Mouse (Mus musculus): ENCODE results near the gene Rccd1.

The Rccd1 gene

DNA sequence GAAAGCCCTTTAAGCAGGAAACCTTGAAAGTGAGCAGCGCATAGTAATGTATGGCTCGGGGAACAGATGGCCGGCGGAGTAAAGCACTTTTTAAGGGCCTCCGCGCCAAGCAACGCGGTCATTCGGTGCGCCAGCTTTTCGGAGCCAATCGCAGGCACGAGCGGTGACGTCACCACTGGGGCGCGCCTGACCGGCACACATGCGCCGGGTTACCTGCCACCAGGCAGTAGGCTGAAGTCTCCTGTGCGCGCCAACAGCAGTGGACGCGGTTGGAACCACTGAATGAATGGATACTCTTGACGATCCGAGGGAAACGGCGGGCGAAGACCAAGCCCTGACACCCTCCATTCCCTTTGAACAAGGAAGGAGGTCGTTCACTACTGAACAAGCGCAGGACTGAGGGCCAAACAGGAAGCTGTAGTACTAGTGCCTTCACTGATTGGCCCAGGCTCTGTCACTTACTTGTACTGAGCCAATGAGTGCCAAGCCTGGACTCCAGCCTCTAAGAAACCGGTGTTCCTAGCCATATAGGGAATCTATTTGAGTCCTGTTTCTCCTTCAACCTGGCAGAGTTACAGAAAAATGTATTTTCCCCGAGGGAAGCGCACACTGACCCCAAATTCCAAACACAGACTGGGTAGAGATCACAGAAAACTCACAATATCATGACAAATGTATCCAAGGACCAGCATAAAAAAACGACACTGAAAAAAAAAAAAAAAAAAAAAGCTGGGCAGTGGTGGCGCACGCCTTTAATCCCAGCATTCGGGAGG lies at the start of gene Rccd1:
Rccd1 (minus strand) TSS at position 412 of the 773 bp plus-strand sequence.
- peak; percentile 95 to 97 for DNase-seq

DNA sequence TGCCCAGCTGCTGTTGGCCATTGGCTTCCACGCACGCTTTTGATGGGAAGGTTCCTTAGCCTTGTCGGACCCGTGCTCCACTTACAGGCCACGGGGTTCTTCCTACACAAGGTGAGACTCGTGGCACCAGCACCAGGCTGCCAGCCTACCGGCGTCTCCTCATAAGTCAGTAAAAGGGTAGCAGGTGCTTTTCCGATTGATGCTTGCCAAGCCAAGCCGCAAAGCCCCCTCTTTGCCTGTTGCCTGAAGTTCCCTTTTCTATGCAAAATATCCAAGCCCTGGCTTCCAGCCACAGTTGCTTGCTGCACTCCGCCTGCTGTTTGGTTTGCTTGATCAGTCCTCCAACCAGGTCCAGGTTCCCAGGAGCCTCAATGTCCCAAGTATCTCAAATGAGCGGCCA lies 49.6 kb upstream of the Rccd1 start:
- no peak for DNase-seq

DNA sequence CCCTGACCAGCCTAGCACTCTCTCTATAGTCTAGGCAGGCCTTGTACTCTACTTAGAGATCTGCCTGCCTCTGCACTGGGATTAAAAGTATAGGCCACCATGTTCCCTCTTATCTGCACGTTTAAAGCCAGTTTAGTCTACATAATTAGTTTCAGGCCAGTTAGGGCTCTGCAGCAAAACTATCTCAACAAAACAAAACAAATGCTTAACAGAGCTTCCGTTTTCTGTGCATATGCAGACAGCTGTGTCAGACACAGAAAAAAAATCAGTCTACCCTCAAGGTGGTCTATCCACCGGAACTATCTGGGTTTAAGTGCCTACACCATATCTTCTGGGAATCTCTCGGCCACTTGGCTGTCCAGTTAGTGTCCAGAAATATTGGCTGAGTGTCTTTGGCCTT lies 49.1 kb upstream of the Rccd1 start:
- no peak for DNase-seq

DNA sequence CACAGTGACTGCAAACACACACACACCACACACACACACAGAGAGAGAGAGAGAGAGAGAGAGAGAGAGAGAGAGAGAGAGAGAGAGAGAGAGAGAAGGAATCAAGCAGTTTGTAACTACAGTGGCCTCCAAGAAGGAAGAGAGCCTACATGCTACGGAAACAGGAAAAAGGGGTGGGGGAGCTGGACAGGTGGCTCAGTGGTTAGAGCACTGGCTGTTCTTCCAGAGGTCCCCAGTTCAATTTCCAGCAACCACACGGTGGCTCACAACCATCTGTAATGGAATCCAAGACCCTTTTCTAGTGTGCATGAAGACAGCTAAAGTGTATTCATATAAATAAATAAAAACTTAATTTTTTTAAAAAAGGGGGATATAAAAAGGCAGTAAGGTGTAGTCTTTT lies 48.4 kb upstream of the Rccd1 start:
- no peak for DNase-seq

DNA sequence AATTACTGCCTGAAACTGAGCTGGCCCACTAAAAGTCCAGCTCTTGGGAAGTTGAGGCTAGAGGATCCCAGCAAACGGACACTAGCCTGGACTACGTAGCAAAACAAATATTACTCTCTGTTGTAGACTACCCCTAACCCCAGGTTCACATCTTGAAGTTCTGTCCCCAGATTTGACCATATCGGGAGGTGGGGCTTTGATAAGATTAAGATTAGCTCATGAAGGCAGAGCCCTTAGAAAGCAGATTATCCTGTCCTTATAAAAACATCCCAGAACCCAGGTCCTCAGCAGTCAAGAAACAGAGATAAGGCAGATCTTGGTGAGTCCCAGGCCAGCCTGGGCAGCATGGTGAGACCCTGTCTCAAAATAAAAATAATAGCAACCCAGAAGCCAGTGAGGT lies 47.9 kb upstream of the Rccd1 start:
- no peak for DNase-seq

DNA sequence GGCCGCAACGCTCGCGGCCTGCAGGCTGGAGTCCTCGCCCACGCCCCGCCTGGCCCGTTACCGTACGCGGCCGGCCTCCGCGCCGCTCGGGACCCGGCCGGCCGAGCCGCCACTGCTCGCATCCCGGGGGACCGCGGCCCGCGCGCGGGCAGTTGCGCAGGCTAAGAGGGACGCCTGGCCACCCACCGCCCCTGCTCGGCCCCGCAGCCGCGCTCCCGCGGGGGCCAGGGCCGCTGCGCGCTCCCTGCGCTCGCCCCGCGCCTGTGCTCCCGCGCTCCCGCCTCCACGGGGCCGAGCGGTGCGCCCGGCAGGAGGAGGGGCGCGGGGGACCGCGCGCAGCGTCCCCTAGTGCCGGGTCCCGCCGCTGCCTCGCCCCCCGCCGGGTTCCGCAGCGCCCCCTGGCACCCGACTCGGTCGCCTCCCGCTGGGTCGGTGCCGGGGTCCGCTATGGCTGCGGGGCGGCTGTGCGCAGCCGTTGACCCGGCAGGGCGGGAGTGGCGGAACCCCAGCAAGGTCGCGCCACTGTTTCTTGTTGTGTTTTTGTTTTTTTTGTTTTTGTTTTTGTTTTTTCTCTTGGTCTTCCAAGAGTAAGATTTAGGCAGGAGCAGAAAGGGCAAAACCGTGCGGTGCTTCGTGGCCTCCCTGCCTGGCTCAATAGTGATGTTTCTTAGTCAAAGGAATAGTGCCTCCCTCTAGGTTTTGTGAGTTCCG lies 46.9 kb upstream of the Rccd1 start, which contains the start of gene Man2a2:
Man2a2 (minus strand) TSS at position 335 of the 711 bp plus-strand sequence.
- DNase-seq: peak; percentile 71 to 84

DNA sequence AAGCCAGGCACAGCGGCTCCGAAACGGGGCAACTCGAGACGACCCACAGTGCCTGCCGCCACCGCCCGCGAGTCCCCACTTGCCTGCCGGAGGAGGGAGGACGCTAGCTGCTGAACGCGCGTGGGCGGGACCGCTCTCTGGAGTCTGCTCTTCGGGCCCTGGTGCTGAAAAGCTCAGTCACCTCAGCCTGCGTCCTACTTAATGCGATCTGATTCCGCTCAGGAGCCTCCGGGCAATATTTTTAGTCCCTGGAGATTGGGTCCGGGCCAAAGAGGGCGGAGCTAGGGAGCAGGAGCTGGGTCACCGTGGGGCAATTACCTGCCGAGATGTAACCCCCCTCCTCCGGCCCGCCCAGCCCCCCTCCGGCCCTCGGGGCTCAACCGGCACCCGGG lies 46.4 kb upstream of the Rccd1 start:
- peak; percentile 89 to 91 for DNase-seq

DNA sequence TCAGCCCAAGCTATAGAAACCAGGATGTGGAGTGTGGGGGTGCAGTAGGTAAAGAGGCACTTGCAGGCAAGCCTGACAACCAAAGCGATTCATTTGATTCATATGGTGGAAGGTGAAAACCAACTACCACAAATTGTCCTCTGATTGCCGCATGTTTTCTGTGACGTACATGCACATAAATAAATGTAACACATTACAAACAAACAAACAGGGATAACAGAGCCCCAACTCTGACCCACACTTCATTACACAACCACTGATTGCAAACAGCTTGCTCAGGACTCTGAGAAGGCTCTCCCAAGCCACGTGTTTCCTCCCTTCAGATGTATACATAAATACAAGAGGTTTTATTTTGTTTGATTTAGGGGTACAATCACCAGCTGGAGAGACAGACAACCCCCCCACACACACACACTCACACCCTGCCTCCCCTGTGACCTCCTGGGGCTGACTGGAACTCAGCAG lies 45.7 kb upstream of the Rccd1 start:
- DNase-seq: no peak

DNA sequence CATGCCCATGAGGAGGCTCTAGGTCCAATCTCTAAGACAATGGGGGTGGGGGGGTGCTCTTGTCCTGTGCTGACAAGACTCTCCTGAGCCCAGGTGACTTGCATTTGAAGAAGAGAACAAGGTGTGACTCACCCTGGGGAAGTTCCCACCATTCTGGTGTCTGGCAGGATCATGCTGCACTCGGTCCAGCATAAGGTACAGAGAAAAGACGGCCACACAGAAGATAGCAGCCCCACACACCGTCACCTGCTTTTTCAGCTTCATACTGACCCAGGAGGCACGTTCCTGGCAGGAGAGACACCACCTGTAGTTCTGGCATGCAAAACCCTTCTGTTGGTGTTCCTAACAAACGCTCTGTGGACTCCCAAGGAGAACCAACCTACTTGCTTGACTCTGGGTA lies 45.2 kb upstream of the Rccd1 start:
- DNase-seq: no peak

DNA sequence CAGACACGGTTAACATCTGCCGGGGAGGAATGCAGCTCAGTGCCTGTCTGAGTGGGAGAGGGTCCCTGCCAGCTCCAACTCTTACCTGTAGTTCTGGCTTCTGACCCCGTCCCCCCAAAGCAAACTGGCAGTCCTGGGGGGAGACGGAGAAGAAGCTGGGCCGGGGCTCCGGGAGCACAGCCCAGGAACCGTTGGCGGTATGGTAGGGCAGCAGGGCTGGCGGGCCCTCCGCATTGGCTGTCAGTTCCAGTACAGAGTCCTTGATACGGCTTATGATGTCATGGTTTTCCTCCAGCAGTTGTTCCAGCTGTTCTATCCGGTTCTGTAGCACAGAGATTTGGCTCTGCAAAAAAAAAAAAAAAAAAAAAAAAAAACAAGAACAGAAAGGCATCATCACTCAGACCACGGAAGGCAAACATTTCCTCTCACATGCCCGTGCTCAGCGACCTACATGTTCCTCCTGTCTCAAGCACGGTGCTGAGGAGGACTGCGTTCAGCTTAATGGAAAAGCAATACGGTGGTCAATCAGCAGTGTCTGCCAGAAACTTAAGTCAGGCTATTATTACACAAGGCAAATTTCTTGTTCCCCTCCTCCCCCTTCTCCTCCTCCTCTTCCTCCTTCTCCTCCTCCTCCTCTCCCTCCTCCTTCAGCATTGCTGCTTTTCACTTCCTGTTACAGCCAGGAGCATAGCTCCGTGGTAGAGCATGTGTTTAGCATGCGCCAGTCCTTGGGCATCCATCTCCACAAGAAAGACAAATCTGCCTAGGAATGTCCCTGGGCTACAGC lies 44.6 kb upstream of the Rccd1 start:
- no peak for DNase-seq

DNA sequence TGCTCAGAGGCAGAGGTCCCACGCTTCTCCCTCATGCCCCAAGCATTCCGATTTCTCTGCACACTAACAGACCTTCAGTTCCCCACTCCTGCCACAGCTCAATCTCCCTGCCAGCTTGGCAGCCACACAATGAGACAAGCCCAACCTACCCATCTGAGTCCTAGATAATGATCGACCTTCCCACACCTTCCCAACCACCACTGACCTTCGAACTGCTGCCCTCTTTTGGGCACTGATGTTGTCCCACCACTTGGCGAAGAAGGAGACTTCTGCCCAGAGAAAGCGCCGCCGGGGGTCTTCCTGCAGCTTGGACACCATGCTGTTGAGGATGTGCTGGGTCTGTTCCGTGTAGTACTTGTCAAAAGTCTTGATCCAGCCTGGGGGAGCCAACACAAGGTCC lies 43.8 kb upstream of the Rccd1 start:
- DNase-seq: peak in 1 of 2 experiments; percentile 45

DNA sequence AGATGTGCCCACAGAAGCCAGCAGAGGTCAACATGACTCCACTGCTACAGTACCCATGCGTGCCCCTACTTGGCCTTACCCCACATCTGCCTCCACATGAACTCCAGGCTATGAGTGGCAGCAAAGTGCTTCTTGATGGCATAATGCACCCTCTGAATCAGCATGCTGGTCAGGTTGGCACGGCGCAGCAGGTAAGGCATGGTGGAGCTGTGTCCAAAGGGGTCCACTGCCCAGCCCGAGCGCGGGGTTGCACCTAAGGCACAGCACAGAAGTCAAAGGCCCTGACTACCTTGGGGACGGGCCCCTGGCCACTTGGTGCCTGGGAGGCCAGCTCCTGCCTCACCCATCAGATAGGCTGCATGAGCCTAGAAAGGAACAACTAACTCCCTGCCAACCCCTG lies 43.0 kb upstream of the Rccd1 start:
- no peak for DNase-seq

DNA sequence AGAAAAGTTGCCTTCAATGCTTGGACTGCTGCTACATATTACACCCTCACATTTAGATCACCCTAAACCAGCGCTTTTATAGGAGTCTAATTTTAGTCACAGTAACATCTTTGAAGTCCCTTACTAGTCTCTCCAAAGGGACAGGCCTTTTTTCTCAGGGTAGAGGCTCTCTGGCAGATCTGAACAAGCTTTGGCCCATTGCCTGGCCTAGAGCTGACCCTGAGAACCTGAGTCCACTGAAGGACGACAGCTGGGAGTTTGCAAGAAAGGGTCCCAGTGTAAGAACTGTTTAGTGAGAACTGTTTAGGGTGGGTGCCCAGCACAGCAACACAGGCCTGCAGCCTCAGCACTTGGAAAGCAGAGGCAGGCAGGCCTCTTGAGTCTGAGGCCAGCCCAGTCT lies 41.5 kb upstream of the Rccd1 start:
- DNase-seq: peak; percentile 62 to 66

DNA sequence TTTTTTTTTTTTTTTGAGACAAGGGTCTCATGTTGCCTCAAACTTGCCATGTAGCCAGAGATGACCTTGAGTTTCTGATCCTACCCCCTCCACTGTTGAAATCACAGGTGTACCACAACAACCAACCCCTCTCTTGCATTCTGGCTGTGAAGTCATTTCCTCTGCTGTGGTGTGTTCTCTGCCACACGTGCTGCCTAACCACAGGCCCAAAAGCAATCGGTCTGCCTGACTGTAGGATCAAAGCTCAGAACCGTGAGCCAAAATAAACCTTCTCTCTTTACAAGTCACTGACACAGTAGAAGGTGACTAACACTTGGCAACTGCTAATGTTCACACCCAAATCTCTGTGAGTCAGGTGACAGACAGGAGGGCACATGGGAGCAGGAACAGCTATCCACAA lies 36.2 kb upstream of the Rccd1 start:
- DNase-seq: no peak

DNA sequence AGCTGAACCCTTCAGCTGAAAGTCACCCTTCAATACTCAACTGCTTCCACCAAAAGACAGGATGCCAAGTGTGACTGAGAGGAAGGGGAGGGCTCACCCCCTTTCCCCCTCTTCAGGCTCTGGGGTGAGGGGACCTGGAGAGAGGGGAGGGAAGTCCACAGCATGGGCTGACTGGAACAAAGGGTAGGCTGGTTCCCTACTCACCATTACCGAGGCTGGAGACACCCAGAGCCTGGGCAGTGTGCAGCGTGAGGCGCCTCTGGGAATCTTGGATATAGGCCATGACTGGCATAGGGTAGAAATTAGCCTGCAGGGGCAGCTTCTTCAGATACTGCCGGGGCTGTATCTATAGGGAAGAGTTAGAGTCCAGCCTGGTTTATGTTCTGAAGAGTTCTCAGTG lies 33.8 kb upstream of the Rccd1 start:
- peak in 1 of 2 experiments; percentile 27 for DNase-seq

DNA sequence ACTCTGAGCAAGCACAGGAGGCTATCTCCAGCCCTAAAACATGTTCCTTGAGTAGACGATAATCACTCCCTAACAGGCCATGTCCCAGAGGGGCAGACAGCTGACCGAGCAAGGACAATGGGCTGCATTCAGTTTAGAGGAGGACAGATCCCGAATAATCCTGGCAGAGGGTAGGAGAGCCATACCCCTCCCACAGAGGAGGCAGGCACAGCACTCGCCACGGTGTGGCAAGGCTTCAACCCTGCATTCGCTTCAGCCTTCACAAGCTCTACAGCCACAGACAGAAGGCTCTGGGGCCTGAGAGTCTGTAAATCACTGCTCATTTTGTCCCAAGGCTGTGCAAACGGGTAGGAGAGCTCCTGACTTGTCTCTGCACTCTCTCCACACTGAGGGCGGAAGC lies 32.9 kb upstream of the Rccd1 start:
- no peak for DNase-seq

DNA sequence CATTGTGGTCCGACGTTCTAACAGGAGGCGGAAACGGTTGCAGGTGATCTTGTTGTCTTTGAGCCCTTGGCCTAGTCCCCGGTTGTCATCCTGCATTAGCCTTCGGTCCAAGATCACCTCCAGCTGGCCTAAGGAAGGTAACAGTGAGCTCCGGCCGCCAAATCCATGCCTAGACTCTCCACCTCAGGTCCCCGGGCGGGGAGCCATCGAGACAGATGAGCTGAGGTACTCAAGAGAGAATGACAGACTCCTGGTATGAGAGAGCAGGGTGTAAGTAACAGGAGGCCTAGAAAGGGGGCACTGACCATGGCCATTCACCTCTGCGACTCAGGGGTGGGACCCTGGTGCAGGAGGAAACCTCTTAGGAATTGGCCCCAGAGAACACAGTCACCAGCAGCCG lies 32.1 kb upstream of the Rccd1 start:
- DNase-seq: peak in 1 of 2 experiments; percentile 29

DNA sequence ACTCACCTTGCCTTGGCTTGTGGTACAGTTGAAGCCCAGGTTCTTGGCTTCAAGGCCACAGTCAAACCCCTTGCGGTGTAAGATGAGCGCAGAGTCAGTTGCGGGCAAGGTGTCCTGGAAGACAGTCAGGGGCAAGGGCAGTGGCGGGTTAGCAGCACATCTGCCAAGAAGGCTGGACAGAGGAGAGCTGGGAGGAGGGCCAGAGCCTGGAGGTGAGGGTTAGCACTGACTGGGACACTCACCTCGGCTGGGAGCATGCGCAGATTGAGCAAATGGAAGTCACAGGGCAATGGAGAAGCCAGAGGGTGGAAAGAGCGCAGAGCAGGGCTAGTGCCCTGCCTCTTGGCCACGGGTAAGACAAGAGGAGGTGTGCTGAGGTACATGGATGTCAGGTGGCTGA lies 28.7 kb upstream of the Rccd1 start:
- DNase-seq: peak in 1 of 2 experiments; percentile 25

DNA sequence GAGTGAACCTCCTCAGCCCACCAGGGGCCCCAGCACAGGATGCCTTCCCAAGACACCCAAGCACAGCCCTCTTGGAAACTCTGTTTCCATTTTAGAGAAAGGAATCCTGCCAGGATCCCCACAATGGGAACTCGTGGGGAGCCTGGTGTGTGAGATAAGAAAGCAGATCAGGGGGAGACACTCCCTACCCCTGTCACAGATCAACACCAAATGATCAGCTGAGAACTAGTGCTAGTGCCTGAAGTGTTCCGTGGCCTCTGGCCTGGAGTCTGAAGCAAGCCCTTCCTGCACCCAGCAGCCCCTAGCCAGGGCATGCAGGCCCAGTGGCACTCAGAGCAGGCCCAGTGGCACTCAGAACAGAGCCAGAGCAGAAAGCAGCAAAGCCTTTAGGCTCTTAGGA lies 26.6 kb upstream of the Rccd1 start:
- no peak for DNase-seq

DNA sequence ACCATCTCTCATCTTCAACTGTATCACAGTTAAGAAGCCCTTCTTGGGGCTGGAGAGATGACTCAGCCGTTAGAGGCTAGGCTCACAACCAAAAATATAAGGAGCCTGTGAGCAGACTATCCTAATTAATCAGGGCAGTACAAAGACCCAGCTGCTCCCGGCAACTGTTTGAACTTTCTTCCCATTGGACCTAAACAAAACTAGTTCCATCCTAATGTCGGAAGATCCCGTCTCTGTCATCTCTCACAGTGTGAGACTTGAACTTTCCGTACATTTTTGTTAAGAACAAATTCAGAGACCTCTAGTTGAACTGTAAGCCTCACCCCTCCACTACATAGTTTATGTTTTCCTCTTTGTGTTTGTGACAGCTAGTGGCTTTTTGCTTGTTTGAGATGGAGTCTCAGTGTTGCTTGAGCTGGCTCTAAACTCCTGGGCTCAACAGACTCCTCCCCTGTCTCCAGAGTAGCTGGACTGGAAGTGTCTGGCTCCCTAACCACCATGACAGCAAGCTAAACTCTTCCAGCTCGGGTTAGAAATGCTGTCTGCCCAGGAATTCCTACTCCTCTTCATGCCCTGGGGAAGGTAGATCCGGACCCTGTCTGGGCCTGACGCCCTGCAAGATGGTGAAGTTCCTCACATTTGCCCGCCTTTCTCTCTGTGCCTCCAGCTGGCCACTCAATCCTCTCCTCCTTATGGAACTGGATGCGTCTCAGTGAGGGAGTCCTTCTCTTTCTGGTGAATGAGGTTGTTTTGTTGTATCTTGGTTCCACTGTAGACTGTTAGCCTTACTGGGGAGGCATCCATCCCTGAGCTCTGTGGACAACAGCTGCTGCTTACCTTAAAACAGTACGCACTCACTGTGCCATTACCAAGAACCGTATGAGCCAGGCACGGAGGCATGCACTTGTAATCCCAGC lies 23.7 kb upstream of the Rccd1 start:
- DNase-seq: peak in 1 of 2 experiments; percentile 31

DNA sequence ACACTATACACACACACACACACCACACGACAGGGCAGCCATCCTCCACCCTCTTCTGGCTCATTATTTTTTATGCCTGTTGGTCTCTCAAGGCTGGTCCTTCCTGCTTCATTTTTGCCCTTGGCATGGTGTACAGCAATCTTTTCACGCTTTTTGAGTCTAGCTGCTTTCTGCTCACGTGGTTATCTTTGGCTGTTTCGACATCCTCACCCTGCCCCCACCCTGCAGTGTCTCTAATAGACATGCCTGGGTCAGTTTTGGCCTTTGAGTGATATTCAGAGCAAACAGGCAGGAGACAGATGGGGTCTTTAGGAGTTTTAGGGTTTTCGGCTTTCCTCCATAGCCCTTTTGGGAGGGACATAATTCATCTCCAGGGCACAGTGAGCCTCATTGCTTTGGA lies 22.6 kb upstream of the Rccd1 start:
- DNase-seq: peak in 1 of 2 experiments; percentile 35

DNA sequence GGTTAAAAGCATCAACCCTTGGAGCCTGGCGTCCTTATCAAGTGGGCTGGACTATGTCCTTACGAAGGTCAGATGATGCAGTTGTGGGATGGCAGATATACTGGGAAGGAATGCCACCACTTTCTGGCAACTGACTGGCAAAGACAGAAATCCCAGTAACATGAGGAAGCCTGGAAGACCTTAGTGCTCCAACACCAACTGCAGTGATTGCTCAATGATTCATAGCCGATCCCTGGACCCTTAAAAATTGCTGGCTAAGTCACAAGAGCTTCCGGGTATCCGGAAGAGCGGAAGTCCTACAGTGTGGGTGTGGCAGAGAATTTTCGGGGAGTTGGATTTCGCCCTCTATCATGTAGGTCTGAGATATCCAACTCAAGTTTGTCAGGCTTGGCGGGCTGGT lies 21.9 kb upstream of the Rccd1 start:
- DNase-seq: peak in 1 of 2 experiments; percentile 26

Data from kidney, postnatal 25 days (tissue).